Mouse (Mus musculus) MEL (cell line): ENCODE measurements around the gene Otof. TPM values are rescaled to one million over a fixed set of nuclear protein-coding genes. Genes with fewer than 3 reads are reported as not detected.

ENCODE experiments used
- DNase-seq: peaks from one replicate; pipeline ENCODE4 v3.0.0; 2011; ENCODE audit warnings: low read depth, low spot score
- H3K27ac ChIP-seq: 2 replicates; pipeline ENCODE4 v1.5.1; 2012; ENCODE audit warnings: low read depth, mild to moderate bottlenecking, control low read depth, low read length, moderate library complexity; ENCODE audit not compliant: control insufficient read depth
- H3K27me3 ChIP-seq, 2 experiments: fragments of 150-350 bp in 1 of 2; sonication (generic) in 1 of 2; 2 replicates each; pipeline ENCODE4 v1.6.1; 2012; ENCODE audit warnings: low read length in 2 of 2, mild to moderate bottlenecking in 2 of 2, improper control_type of control experiment in 1 of 2, moderate library complexity in 1 of 2; ENCODE audit not compliant: insufficient read depth in 2 of 2, control insufficient read depth in 1 of 2
- H3K36me3 ChIP-seq, 2 experiments: 2 replicates each; pipeline ENCODE4 v1.6.1; 2012 to 2014; ENCODE audit warnings: low read length in 2 of 2, improper control_type of control experiment in 1 of 2, inconsistent platforms in 1 of 2, mild to moderate bottlenecking in 1 of 2; ENCODE audit not compliant: insufficient read depth in 2 of 2, control insufficient read depth in 1 of 2
- H3K4me1 ChIP-seq, 2 experiments: fragments of 150-350 bp in 1 of 2; sonication (generic) in 1 of 2; 2 replicates each; pipeline ENCODE4 v1.6.1; 2012; ENCODE audit warnings: low read length in 2 of 2, improper control_type of control experiment in 1 of 2, mild to moderate bottlenecking in 1 of 2; ENCODE audit not compliant: insufficient read depth in 2 of 2, control insufficient read depth in 1 of 2
- H3K4me3 ChIP-seq, 2 experiments: fragments of 150-350 bp in 1 of 2; sonication (generic) in 1 of 2; 2 replicates each; pipeline ENCODE4 v1.5.1; 2012; ENCODE audit warnings: low read depth in 2 of 2, low read length in 2 of 2, mild to moderate bottlenecking in 2 of 2, moderate library complexity in 2 of 2, control low read depth in 1 of 2, improper control_type of control experiment in 1 of 2; ENCODE audit not compliant: control insufficient read depth in 1 of 2, insufficient read depth in 1 of 2
- H3K79me2 ChIP-seq: 2 replicates; pipeline ENCODE4 v1.6.1; 2012; ENCODE audit warnings: mild to moderate bottlenecking, low read length, moderate library complexity; ENCODE audit not compliant: control insufficient read depth, poor library complexity, insufficient read depth
- H3K9ac ChIP-seq: 2 replicates; pipeline ENCODE4 v1.6.1; 2012; ENCODE audit warnings: low read depth, mild to moderate bottlenecking, control low read depth, low read length, moderate library complexity; ENCODE audit not compliant: control insufficient read depth, poor library complexity, severe bottlenecking
- H3K9me3 ChIP-seq: fragments of 150-350 bp; sonication (generic); replicated peaks from 2 replicates; pipeline ENCODE4 v1.6.1; 2012; ENCODE audit warnings: mild to moderate bottlenecking, low read length, improper control_type of control experiment, moderate library complexity; ENCODE audit not compliant: insufficient read depth
- BHLHE40 ChIP-seq: IDR thresholded peaks from 2 replicates; pipeline ENCODE4 v1.6.1; 2012; ENCODE audit warnings: low read depth, mild to moderate bottlenecking, inconsistent platforms, low read length, improper control_type of control experiment, borderline replicate concordance
- CTCF ChIP-seq, 3 experiments: IDR thresholded peaks in 2 of 3; conservative IDR thresholded peaks in 1 of 3; 2 replicates each; pipeline ENCODE4 v1.5.1; 2011 to 2012; ENCODE audit warnings: low read length in 3 of 3, low read depth in 2 of 3, mild to moderate bottlenecking in 2 of 3, improper control_type of control experiment in 1 of 3, inconsistent platforms in 1 of 3, mixed read lengths in 1 of 3, moderate library complexity in 1 of 3; ENCODE audit not compliant: control insufficient read depth in 1 of 3, insufficient read depth in 1 of 3, poor library complexity in 1 of 3, severe bottlenecking in 1 of 3
- E2F4 ChIP-seq: IDR thresholded peaks from 2 replicates; pipeline ENCODE4 v1.6.1; 2011; ENCODE audit warnings: low read depth, low read length, improper control_type of control experiment, borderline replicate concordance
- ELF1 ChIP-seq: IDR thresholded peaks from 2 replicates; pipeline ENCODE4 v1.6.1; 2014; ENCODE audit warnings: low read depth, mild to moderate bottlenecking, inconsistent platforms, low read length, improper control_type of control experiment, moderate library complexity
- HCFC1 ChIP-seq: IDR thresholded peaks from 2 replicates; pipeline ENCODE4 v1.6.1; 2012; ENCODE audit warnings: low read depth, mild to moderate bottlenecking, inconsistent platforms, low read length, improper control_type of control experiment, moderate library complexity
- JUND ChIP-seq: IDR thresholded peaks from 2 replicates; pipeline ENCODE4 v1.6.1; 2011; ENCODE audit warnings: low read depth, mild to moderate bottlenecking, improper control_type of control experiment, low read length
- MAX ChIP-seq: IDR thresholded peaks from 2 replicates; pipeline ENCODE4 v1.6.1; 2011; ENCODE audit warnings: low read length, improper control_type of control experiment
- MAZ ChIP-seq: IDR thresholded peaks from 2 replicates; pipeline ENCODE4 v1.6.1; 2012; ENCODE audit warnings: low read depth, mild to moderate bottlenecking, inconsistent platforms, low read length, improper control_type of control experiment
- MYC ChIP-seq: IDR thresholded peaks from 2 replicates; pipeline ENCODE4 v1.6.1; 2011; ENCODE audit warnings: low read depth, mild to moderate bottlenecking, low read length, improper control_type of control experiment, moderate library complexity
- NRF1 ChIP-seq: IDR thresholded peaks from 2 replicates; pipeline ENCODE4 v1.6.1; 2014; ENCODE audit warnings: low read depth, mild to moderate bottlenecking, inconsistent platforms, low read length, improper control_type of control experiment, moderate library complexity; ENCODE audit not compliant: poor library complexity, insufficient read depth, severe bottlenecking
- RAD21 ChIP-seq: IDR thresholded peaks from 2 replicates; pipeline ENCODE4 v1.6.1; 2011; ENCODE audit warnings: mild to moderate bottlenecking, low read depth, low read length, improper control_type of control experiment
- RCOR1 ChIP-seq: IDR thresholded peaks from 2 replicates; pipeline ENCODE4 v1.6.1; 2012; ENCODE audit warnings: low read depth, mild to moderate bottlenecking, inconsistent platforms, low read length, improper control_type of control experiment
- TAL1 ChIP-seq: IDR thresholded peaks from 2 replicates; pipeline ENCODE4 v1.6.1; 2012; ENCODE audit warnings: mild to moderate bottlenecking, inconsistent platforms, low read length, moderate library complexity, mixed read lengths
- TBP ChIP-seq: IDR thresholded peaks from 2 replicates; pipeline ENCODE4 v1.8.0; 2011; ENCODE audit warnings: low read depth, low read length, improper control_type of control experiment
- USF2 ChIP-seq, 2 experiments: IDR thresholded peaks; 2 replicates each; pipeline ENCODE4 v1.6.1; 2011 to 2012; ENCODE audit warnings: improper control_type of control experiment in 2 of 2, low read length in 2 of 2, borderline replicate concordance in 1 of 2, inconsistent platforms in 1 of 2, low read depth in 1 of 2, mild to moderate bottlenecking in 1 of 2; ENCODE audit not compliant: insufficient read depth in 1 of 2
- ZC3H11A ChIP-seq: IDR thresholded peaks from 2 replicates; pipeline ENCODE4 v1.6.1; 2012; ENCODE audit warnings: low read depth, mild to moderate bottlenecking, inconsistent platforms, low read length, improper control_type of control experiment
- polyA plus RNA-seq, 2 experiments: library from polyadenylated mRNA; stranded (reverse) in 1 of 2; unstranded in 1 of 2; fragments of >175 nt in 1 of 2; fragments of >200 nt in 1 of 2; gene quantifications; 2 replicates each; pipeline versions ENCODE4 v1.2.1 to v1.2.4; 2012; ENCODE audit warnings: low replicate concordance in 2 of 2, low read depth in 1 of 2; ENCODE audit not compliant: insufficient read length in 2 of 2, insufficient read depth in 1 of 2, missing spikeins in 1 of 2
- total RNA-seq: library from RNA; depleted of rRNA; stranded (reverse); fragments of 300-350 nt; gene quantifications from 2 replicates; pipeline ENCODE4 v1.2.3, GENCODE M21; 2012

Otof gene
- total and polyA plus RNA-seq, 3 experiments: 0.01 TPM; not detected in 2

- Histone ChIP-seq H3K9ac (no peak overlapping the region), H3K4me3 (no peak overlapping the region), H3K79me2 (no peaks in the 10 kb centered on the region), H3K27ac (no peak overlapping the region), H3K27me3 (peaks cover 33 to 44% of the 10 kb centered on the region in 2 experiments)
- DNase-seq: no peak
- TF ChIP-seq RCOR1: no peak
- TF ChIP-seq, all 39 proteins: peak for 0
- Histone ChIP-seq H3K9me3 (no peaks in the 10 kb centered on the region), H3K4me1 (no peaks in the 10 kb centered on the region), H3K36me3 (no peaks in the 10 kb centered on the region)
Measured at GRCm38 (mm10) chr5:30460155-30460554, 1.6 kb downstream of the Otof start.

DNA sequence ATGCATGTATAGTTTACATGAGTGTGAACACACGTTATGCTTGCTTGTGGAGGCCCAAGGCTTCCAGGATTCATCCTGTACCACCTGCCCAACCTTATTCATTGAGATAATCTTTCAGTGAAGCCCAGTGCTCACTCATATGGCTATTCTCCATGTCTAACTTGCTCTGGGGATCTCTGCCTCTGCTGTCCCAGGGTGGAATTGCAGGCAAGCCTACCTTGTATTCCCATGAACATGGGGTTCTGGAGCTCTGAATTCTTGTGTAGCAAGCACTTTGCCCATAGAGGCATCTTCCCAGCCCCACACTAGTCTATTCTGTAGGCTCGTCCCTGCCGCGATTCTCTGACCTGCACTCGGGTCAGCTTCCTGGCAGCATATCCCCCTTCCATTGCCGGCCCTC, 5.7 kb downstream of the Otof start:
- Histone ChIP-seq H3K27ac (no peak overlapping the region), H3K4me1 (no peaks in the 10 kb centered on the region), H3K79me2 (no peaks in the 10 kb centered on the region), H3K36me3 (no peaks in the 10 kb centered on the region), H3K9me3 (no peaks in the 10 kb centered on the region), H3K9ac (no peak overlapping the region), H3K4me3 (no peak overlapping the region), H3K27me3 (peaks cover 24 to 37% of the 10 kb centered on the region in 2 experiments)
- no peak for TF ChIP-seq TBP
- no peak for TF ChIP-seq MAZ
- peak; percentile 10 to 29 (median 10); a peak in 3 of 6 replicates for TF ChIP-seq CTCF (IDR thresholded peaks at IDR 0.05 in 2 of 3, conservative IDR thresholded peaks at IDR 0.05 in 1 of 3; ENCODE audit: control insufficient read depth in 1 of 3, insufficient read depth in 1 of 3, low read depth in 2 of 3, low read length in 3 of 3, poor library complexity in 1 of 3, severe bottlenecking in 1 of 3)
- DNase-seq: peak; percentile 13

DNA sequence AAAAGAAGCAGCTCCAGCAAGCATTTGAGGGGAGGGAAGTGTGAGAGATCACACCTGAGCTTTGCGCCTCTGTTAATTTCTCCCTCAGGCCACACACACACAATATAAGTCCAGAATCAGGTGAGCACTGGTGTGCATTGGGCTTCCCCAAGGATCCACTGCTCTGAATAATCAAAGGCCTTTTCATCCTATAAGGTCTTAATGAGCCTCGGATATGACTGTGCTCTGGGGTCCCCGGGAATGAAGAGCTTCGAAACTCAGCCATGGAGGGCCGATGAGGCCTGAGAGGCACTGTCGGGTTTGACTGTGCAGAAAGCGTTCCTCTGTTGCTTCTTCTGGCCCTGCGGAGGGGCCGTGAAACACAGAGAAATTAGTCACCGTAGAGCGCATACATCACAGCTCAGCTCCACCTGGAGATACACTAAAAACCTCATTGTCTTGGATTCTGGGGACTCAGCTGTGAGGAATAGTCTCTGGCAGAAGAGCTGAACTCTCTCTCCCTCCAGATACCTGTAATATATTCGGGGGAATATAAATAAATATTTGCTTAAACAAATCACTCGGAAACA, 17.3 kb downstream of the Otof start:
- Histone ChIP-seq H3K9ac (no peak overlapping the region), H3K79me2 (no peaks in the 10 kb centered on the region), H3K4me1 (no peaks in the 10 kb centered on the region), H3K27me3 (peaks cover 33 to 34% of the 10 kb centered on the region in 2 experiments), H3K27ac (no peak overlapping the region), H3K9me3 (no peaks in the 10 kb centered on the region), H3K36me3 (no peaks in the 10 kb centered on the region), H3K4me3 (no peak overlapping the region)
- TF ChIP-seq BHLHE40: no peak
- no peak for TF ChIP-seq NRF1
- DNase-seq: no peak

GRCm38 (mm10) chr5:30442196-30442595, 19.5 kb downstream of the Otof start:
- no peaks in the 10 kb centered on the region for H3K4me1 ChIP-seq
- no peak overlapping the region for H3K4me3 ChIP-seq
- peaks cover 26 to 31% of the 10 kb centered on the region in 2 experiments for H3K27me3 ChIP-seq
- no peaks in the 10 kb centered on the region for H3K36me3 ChIP-seq
- TF ChIP-seq ELF1: no peak
- TF ChIP-seq HCFC1: no peak
- TF ChIP-seq MYC: no peak
- TF ChIP-seq E2F4: no peak
- TF ChIP-seq CTCF (IDR thresholded peaks at IDR 0.05 in 2 of 3, conservative IDR thresholded peaks at IDR 0.05 in 1 of 3; ENCODE audit: control insufficient read depth in 1 of 3, insufficient read depth in 1 of 3, low read depth in 2 of 3, low read length in 3 of 3, poor library complexity in 1 of 3, severe bottlenecking in 1 of 3): peak; percentile 19 to 35 (median 26); a peak in 2 of 6 replicates
- TF ChIP-seq TAL1: no peak
- peak; percentile 0; the same call in 1 of the 2 replicates for TF ChIP-seq RAD21
- TF ChIP-seq ZC3H11A: no peak
- TF ChIP-seq JUND: no peak
- no peak for TF ChIP-seq USF2 (IDR thresholded peaks at IDR 0.05; ENCODE audit: borderline replicate concordance in 1 of 2, insufficient read depth in 1 of 2, low read depth in 1 of 2, low read length in 2 of 2)
- no peak for TF ChIP-seq MAX
- DNase-seq: peak; percentile 14
- H3K27ac ChIP-seq: no peak overlapping the region
- no peaks in the 10 kb centered on the region for H3K79me2 ChIP-seq
- H3K9me3 ChIP-seq: no peaks in the 10 kb centered on the region
- H3K9ac ChIP-seq: no peak overlapping the region
